Mouse (Mus musculus) retina, postnatal 7 days (tissue): ENCODE data around the gene Rab30.

Experiments used
- DNase-seq: peaks from one replicate; pipeline ENCODE4 v3.0.0-alpha.2; 2012; ENCODE audit warnings: low read depth, low spot score

Gene Rab30

GRCm38 (mm10) chr7:92796813-92797212 is 55.4 kb downstream of the Rab30 start:
- no peak for DNase-seq

- DNase-seq, result no peak
These were observed 58.5 kb downstream of the Rab30 start for GRCm38 (mm10) chr7:92799665-92800595.

- no peak for DNase-seq
These were observed 60.8 kb downstream of the Rab30 start for GRCm38 (mm10) chr7:92802158-92802557.

- no peak for DNase-seq
These were observed 61.8 kb downstream of the Rab30 start for GRCm38 (mm10) chr7:92803191-92803590.

- no peak for DNase-seq
These were observed 63.7 kb downstream of the Rab30 start for GRCm38 (mm10) chr7:92804919-92805668.

GRCm38 (mm10) chr7:92806512-92807188 is 65.2 kb downstream of the Rab30 start:
- DNase-seq, result no peak

GRCm38 (mm10) chr7:92807482-92807881 is 66.1 kb downstream of the Rab30 start:
- no peak for DNase-seq

- no peak for DNase-seq
These were observed 70.4 kb downstream of the Rab30 start for GRCm38 (mm10) chr7:92811667-92812279.

- no peak for DNase-seq
These were observed 75.8 kb downstream of the Rab30 start for GRCm38 (mm10) chr7:92817242-92817641.

- DNase-seq, result no peak
These were observed 76.5 kb downstream of the Rab30 start for GRCm38 (mm10) chr7:92817886-92818285.

- no peak for DNase-seq
These were observed 78.3 kb downstream of the Rab30 start for GRCm38 (mm10) chr7:92819656-92820055.

- DNase-seq, result no peak
These were observed 79.0 kb downstream of the Rab30 start for GRCm38 (mm10) chr7:92820410-92820809.

GRCm38 (mm10) chr7:92820941-92821465 is 79.6 kb downstream of the Rab30 start:
- no peak for DNase-seq

- DNase-seq, result no peak
These were observed 80.5 kb downstream of the Rab30 start for GRCm38 (mm10) chr7:92821871-92822270.

GRCm38 (mm10) chr7:92822409-92823101 is 81.2 kb downstream of the Rab30 start:
- DNase-seq, result no peak

- DNase-seq, result no peak
These were observed 84.8 kb downstream of the Rab30 start for GRCm38 (mm10) chr7:92826248-92826647.

- peak; percentile 46 for DNase-seq
These were observed 86.6 kb downstream of the Rab30 start for GRCm38 (mm10) chr7:92827981-92828380.

GRCm38 (mm10) chr7:92832395-92832794 is 91.0 kb downstream of the Rab30 start:
- DNase-seq, result no peak

GRCm38 (mm10) chr7:92834391-92834790 is 93.0 kb downstream of the Rab30 start:
- no peak for DNase-seq

- no peak for DNase-seq
These were observed 95.0 kb downstream of the Rab30 start for GRCm38 (mm10) chr7:92836447-92836846.

GRCm38 (mm10) chr7:92837226-92837625 is 95.8 kb downstream of the Rab30 start:
- DNase-seq, result no peak
